Mouse (Mus musculus) MEL (cell line): ENCODE data around the gene Gm13103.
"Not testable (repeated sequence)": the region's sequence is repeated elsewhere in the genome, so short reads cannot be mapped to it uniquely, and the experiment has no call there.

ENCODE experiments used
- BHLHE40 ChIP-seq: IDR thresholded peaks from 2 replicates; pipeline ENCODE4 v1.6.1; 2012; ENCODE audit warnings: low read depth, mild to moderate bottlenecking, inconsistent platforms, low read length, improper control_type of control experiment, borderline replicate concordance
- CTCF ChIP-seq, 3 experiments: IDR thresholded peaks in 2 of 3; conservative IDR thresholded peaks in 1 of 3; 2 replicates each; pipeline ENCODE4 v1.5.1; 2011 to 2012; ENCODE audit warnings: low read length in 3 of 3, low read depth in 2 of 3, mild to moderate bottlenecking in 2 of 3, improper control_type of control experiment in 1 of 3, inconsistent platforms in 1 of 3, mixed read lengths in 1 of 3, moderate library complexity in 1 of 3; ENCODE audit not compliant: control insufficient read depth in 1 of 3, insufficient read depth in 1 of 3, poor library complexity in 1 of 3, severe bottlenecking in 1 of 3
- EP300 ChIP-seq, 2 experiments: IDR thresholded peaks; 2 replicates each; pipeline ENCODE4 v1.6.1; 2011; ENCODE audit warnings: improper control_type of control experiment in 2 of 2, low read length in 2 of 2, low read depth in 1 of 2, mild to moderate bottlenecking in 1 of 2
- ETS1 ChIP-seq: IDR thresholded peaks from 2 replicates; pipeline ENCODE4 v1.6.1; 2012; ENCODE audit warnings: low read depth, mild to moderate bottlenecking, inconsistent platforms, low read length, improper control_type of control experiment, moderate library complexity
- GATA1 ChIP-seq: IDR thresholded peaks from 2 replicates; pipeline ENCODE4 v1.6.1; 2011; ENCODE audit warnings: low read depth, low read length, improper control_type of control experiment
- JUND ChIP-seq: IDR thresholded peaks from 2 replicates; pipeline ENCODE4 v1.6.1; 2011; ENCODE audit warnings: low read depth, mild to moderate bottlenecking, improper control_type of control experiment, low read length
- MAFK ChIP-seq: IDR thresholded peaks from 2 replicates; pipeline ENCODE4 v1.6.1; 2011; ENCODE audit warnings: low read depth, mild to moderate bottlenecking, low read length, improper control_type of control experiment, borderline replicate concordance
- MAX ChIP-seq: IDR thresholded peaks from 2 replicates; pipeline ENCODE4 v1.6.1; 2011; ENCODE audit warnings: low read length, improper control_type of control experiment
- NRF1 ChIP-seq: IDR thresholded peaks from 2 replicates; pipeline ENCODE4 v1.6.1; 2014; ENCODE audit warnings: low read depth, mild to moderate bottlenecking, inconsistent platforms, low read length, improper control_type of control experiment, moderate library complexity; ENCODE audit not compliant: poor library complexity, insufficient read depth, severe bottlenecking
- POLR2A ChIP-seq, 2 experiments: IDR thresholded peaks; 2 replicates each; pipeline ENCODE4 v1.6.1; 2011 to 2012; ENCODE audit warnings: low read length in 2 of 2, mild to moderate bottlenecking in 2 of 2, control low read depth in 1 of 2, improper control_type of control experiment in 1 of 2, low read depth in 1 of 2, moderate library complexity in 1 of 2; ENCODE audit not compliant: control insufficient read depth in 1 of 2, insufficient read depth in 1 of 2, poor library complexity in 1 of 2
- TCF12 ChIP-seq: IDR thresholded peaks from 2 replicates; pipeline ENCODE4 v1.6.1; 2014; ENCODE audit warnings: low read depth, mild to moderate bottlenecking, inconsistent platforms, low read length, improper control_type of control experiment, moderate library complexity
- USF1 ChIP-seq: IDR thresholded peaks from 2 replicates; pipeline ENCODE4 v1.6.1; 2014; ENCODE audit warnings: low read depth, mild to moderate bottlenecking, inconsistent platforms, low read length, improper control_type of control experiment, moderate library complexity

- not testable (repeated sequence) for TF ChIP-seq POLR2A (IDR thresholded peaks at IDR 0.05; ENCODE audit: control insufficient read depth in 1 of 2, insufficient read depth in 1 of 2, low read depth in 1 of 2, low read length in 2 of 2, poor library complexity in 1 of 2); ETS1; CTCF (IDR thresholded peaks at IDR 0.05 in 2 of 3, conservative IDR thresholded peaks at IDR 0.05 in 1 of 3; ENCODE audit: control insufficient read depth in 1 of 3, insufficient read depth in 1 of 3, low read depth in 2 of 3, low read length in 3 of 3, poor library complexity in 1 of 3, severe bottlenecking in 1 of 3); JUND; BHLHE40; GATA1; NRF1; TCF12; USF1; MAFK; MAX; EP300 (IDR thresholded peaks at IDR 0.05; ENCODE audit: low read depth in 1 of 2, low read length in 2 of 2)
Measured at GRCm38 (mm10) chr4:143894406-143894805, 48.1 kb downstream of the Gm13103 start.
